In the genomic region with DNA sequence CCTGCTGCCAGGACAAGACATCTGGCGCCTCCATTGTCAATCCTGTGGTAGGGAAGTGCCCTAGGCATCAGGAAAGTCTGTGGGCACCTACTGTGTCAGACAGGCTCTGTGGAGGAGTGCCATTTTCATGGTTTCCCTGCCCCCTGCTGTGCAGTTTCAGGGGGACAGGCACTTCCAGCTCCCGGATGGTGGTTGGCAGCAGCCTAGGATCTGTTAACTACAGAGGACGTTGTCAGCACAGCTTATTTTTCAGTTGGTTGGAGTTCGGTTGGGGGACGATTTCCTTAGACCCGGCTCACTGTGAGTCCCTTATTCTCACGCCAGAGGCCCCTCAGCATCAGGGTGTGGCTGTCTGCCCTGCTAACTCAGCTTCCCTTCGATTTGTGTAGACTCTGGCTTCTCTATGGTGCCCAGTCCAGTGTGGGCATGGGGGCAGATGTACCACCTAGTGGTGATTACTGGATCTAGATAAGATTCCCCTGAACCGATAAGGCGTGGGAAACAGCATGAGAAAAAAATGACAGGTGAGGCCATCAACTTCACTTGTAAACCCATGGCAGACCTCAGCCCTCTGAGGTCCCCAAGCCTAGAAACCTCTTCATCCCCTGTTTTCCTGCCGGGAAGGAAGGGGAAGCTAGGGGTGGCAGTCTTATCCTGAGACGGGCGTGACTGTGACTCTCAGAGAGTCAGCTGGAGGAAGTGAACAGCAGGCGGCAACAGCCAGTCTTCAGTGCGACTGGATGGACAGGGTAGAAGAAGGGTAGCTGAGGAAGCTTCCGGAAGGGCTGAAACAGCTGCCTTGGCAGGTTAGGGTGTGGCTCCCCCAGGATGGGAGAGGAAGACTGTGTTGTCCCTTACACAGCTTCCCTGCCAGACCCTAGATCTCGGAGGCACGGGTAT, we compare ENCODE assay signal across 8 mouse cellular contexts. TPM values are rescaled to one million over a fixed set of nuclear protein-coding genes. Genes with fewer than 3 reads are reported as not detected.
DNase-seq lines count a peak whose midpoint lies in the region; ATAC-seq and TF ChIP-seq lines count a peak whose summit lies in the region.

No protein-coding gene starts in this region.

- no peak overlapping the region for H3K4me3 ChIP-seq in left cerebral cortex, adult 2 months
- H3K4me3 ChIP-seq in limb, embryonic 15.5 days: no peak overlapping the region
- no peak overlapping the region for H3K4me3 ChIP-seq in midbrain, embryonic 15.5 days

- intact Hi-C loops in left cerebral cortex, adult 2 months (cut with DNase I): no loop called here

- H3K9ac ChIP-seq in limb, embryonic 15.5 days: no peak overlapping the region
- H3K9ac ChIP-seq in midbrain, embryonic 15.5 days: no peak overlapping the region

- H3K27me3 ChIP-seq in limb, embryonic 15.5 days: no peaks in the 10 kb centered on the region
- H3K27me3 ChIP-seq in midbrain, embryonic 15.5 days (replicated peaks): no peaks in the 10 kb centered on the region

- TF ChIP-seq CTCF in left cerebral cortex, adult 2 months (IDR thresholded peaks at IDR 0.05): peak; percentile 40

- peak; percentile 31; the same call in 1 of the 2 replicates for ATAC-seq in limb, embryonic 15.5 days (ENCODE audit: insufficient number of reproducible peaks, low FRiP score, low TSS enrichment, low read depth)
- no peak for ATAC-seq in midbrain, embryonic 15.5 days (replicated peaks)

- DNase-seq in left cerebral cortex, adult 2 months (ENCODE audit: extremely low spot score in 1 of 2, low spot score in 2 of 2): peak in 1 of 2 experiments; percentile 25
- DNase-seq in left cerebral cortex, adult 8-10 months (ENCODE audit: low spot score in 2 of 2): no peak
- DNase-seq in cerebellum, postnatal 10 days: peak; percentile 48 to 59
- peak; percentile 61 for DNase-seq in heart, postnatal 4 days
- no peak for DNase-seq in urinary bladder, postnatal 25 days (ENCODE audit: low spot score)
- no peak for DNase-seq in right cerebral cortex, adult 18-20 months

- H3K27ac ChIP-seq in left cerebral cortex, adult 2 months: peak overlapping the region; percentile 86
- H3K27ac ChIP-seq in limb, embryonic 15.5 days: peak overlapping the region; percentile 85
- H3K27ac ChIP-seq in midbrain, embryonic 15.5 days: 0 out of 2 replicates have a peak overlapping the region, but pooled peaks have one; percentile 35

- H3K9me3 ChIP-seq in limb, embryonic 15.5 days: no peaks in the 10 kb centered on the region
- H3K9me3 ChIP-seq in midbrain, embryonic 15.5 days: no peaks in the 10 kb centered on the region

- 46% methylated on average over 18 of the region's 18 CpGs for WGBS in limb, embryonic 15.5 days
- WGBS in midbrain, embryonic 15.5 days: 59% methylated on average over 18 of the region's 18 CpGs

- H3K36me3 ChIP-seq in limb, embryonic 15.5 days: peaks cover 9% of the 10 kb centered on the region
- H3K36me3 ChIP-seq in midbrain, embryonic 15.5 days (replicated peaks): no peaks in the 10 kb centered on the region

- H3K4me2 ChIP-seq in limb, embryonic 15.5 days: peak overlapping the region; percentile 17; the same call in 1 of the 2 replicates
- no peak overlapping the region for H3K4me2 ChIP-seq in midbrain, embryonic 15.5 days

- peaks cover 43% of the 10 kb centered on the region for H3K4me1 ChIP-seq in limb, embryonic 15.5 days
- peaks cover 40% of the 10 kb centered on the region for H3K4me1 ChIP-seq in midbrain, embryonic 15.5 days

RNA-seq across cellular contexts. Expression of a gene that starts 3.5 kb away (rescaled TPM):
- total RNA-seq in left cerebral cortex, adult 2 months (2021): not detected
- total RNA-seq in left cerebral cortex, adult 8-10 months (2022): not detected
- total RNA-seq in heart, postnatal 4 days (2021): not detected
- 0.90 and 0.92 TPM in 2 replicates for polyA plus RNA-seq in limb, embryonic 15.5 days (2015; fragmentation: Nextera tagmentation; extraction: Ambion mirVana)
- 2.3 and 3.0 TPM in 2 replicates for polyA plus RNA-seq in midbrain, embryonic 15.5 days (2015; fragmentation: Nextera tagmentation; extraction: Ambion mirVana)

RNA-seq across cellular contexts. Expression of a gene that starts 21.0 kb away (rescaled TPM):
- total RNA-seq in left cerebral cortex, adult 2 months (2021): 100 to 1,000 TPM; 164 to 169 TPM
- 100 to 1,000 TPM; 133 to 174 (median 147) TPM for total RNA-seq in left cerebral cortex, adult 8-10 months (2022)
- 100 to 1,000 TPM; 244 to 245 TPM for total RNA-seq in heart, postnatal 4 days (2021)
- 71.9 and 73.2 TPM in 2 replicates for polyA plus RNA-seq in limb, embryonic 15.5 days (2015; fragmentation: Nextera tagmentation; extraction: Ambion mirVana)
- polyA plus RNA-seq in midbrain, embryonic 15.5 days (2015; fragmentation: Nextera tagmentation; extraction: Ambion mirVana): 51.9 and 58.5 TPM in 2 replicates

RNA-seq across cellular contexts. Expression of a gene that starts 58.9 kb away (rescaled TPM):
- total RNA-seq in left cerebral cortex, adult 2 months (2021): not detected
- not detected for total RNA-seq in left cerebral cortex, adult 8-10 months (2022)
- not detected for total RNA-seq in heart, postnatal 4 days (2021)
- polyA plus RNA-seq in limb, embryonic 15.5 days (2015; fragmentation: Nextera tagmentation; extraction: Ambion mirVana): not detected in 2 replicates
- polyA plus RNA-seq in midbrain, embryonic 15.5 days (2015; fragmentation: Nextera tagmentation; extraction: Ambion mirVana): 0.31 and 0.53 TPM in 2 replicates

Comparison
In these comparisons a context has a peak if more than half of its experiments do, and no peak if none do; other contexts are left out.
1. DNase-seq: peak in cerebellum, postnatal 10 days (2 of 2) and heart, postnatal 4 days (single experiment); none in left cerebral cortex, adult 8-10 months (0 of 2), urinary bladder, postnatal 25 days (single experiment) and right cerebral cortex, adult 18-20 months (single experiment).
2. H3K27ac ChIP-seq: peak in every context shown above with its lines; median percentile 86 in left cerebral cortex, adult 2 months; 85 in limb, embryonic 15.5 days; 35 in midbrain, embryonic 15.5 days.